Comparison of ENCODE assay signal across 28 mouse cellular contexts in genomic region chr2:164446086-164446469, GRCm38 (mm10). TPM values are rescaled to one million over a fixed set of nuclear protein-coding genes. Genes with fewer than 3 reads are reported as not detected.
DNase-seq lines count a peak whose midpoint lies in the region; ATAC-seq and TF ChIP-seq lines count a peak whose summit lies in the region.
"Had no signal": no experiment of that assay in that cellular context is flagged by ENCODE, and none has a peak within 500 bp of the region (broad histone marks: within the 10 kb centered on the region; RNA-seq: fewer than 3 reads in every experiment).

No protein-coding gene starts in this region.

- H3K9ac ChIP-seq in kidney, embryonic 16.5 days (replicated peaks; ENCODE audit: low read length) = no peak overlapping the region
- H3K9ac ChIP-seq in liver, adult 2 months (ENCODE audit: low read depth, low read length) = no peak overlapping the region
- H3K9ac ChIP-seq in liver, embryonic 12.5 days = no peak overlapping the region
- no peak overlapping the region for H3K9ac ChIP-seq in liver, postnatal 0 days (replicated peaks)
- H3K9ac ChIP-seq in liver, embryonic 11.5 days (ENCODE audit: low read depth, low read length) = no peak overlapping the region

- H3K4me2 ChIP-seq in kidney, embryonic 16.5 days (replicated peaks; ENCODE audit: low read depth, low read length) = no peak overlapping the region
- no peak overlapping the region for H3K4me2 ChIP-seq in liver, embryonic 12.5 days
- H3K4me2 ChIP-seq in liver, postnatal 0 days (ENCODE audit: low read depth, low read length) = no peak overlapping the region
- no peak overlapping the region for H3K4me2 ChIP-seq in liver, embryonic 11.5 days

- peaks cover 18% of the 10 kb centered on the region for H3K79me2 ChIP-seq in liver, adult 2 months (ENCODE audit: control insufficient read depth, insufficient read depth, low read length)

- no peaks in the 10 kb centered on the region for H3K27me3 ChIP-seq in kidney, adult 2 months (replicated peaks; ENCODE audit: control insufficient read depth, insufficient read depth, low read length)
- no peaks in the 10 kb centered on the region for H3K27me3 ChIP-seq in kidney, embryonic 16.5 days (ENCODE audit: insufficient read depth, low read length)
- no peaks in the 10 kb centered on the region for H3K27me3 ChIP-seq in liver, adult 2 months (ENCODE audit: control insufficient read depth, insufficient read depth, low read length)
- H3K27me3 ChIP-seq in liver, embryonic 12.5 days (replicated peaks) = peaks cover 46% of the 10 kb centered on the region
- H3K27me3 ChIP-seq in liver, postnatal 0 days (ENCODE audit: insufficient read depth, low read length) = 0 out of 2 replicates have a peak, but pooled peaks cover 6% of the 10 kb centered on the region
- peaks cover 27% of the 10 kb centered on the region for H3K27me3 ChIP-seq in liver, embryonic 11.5 days (replicated peaks; ENCODE audit: control insufficient read depth, insufficient read depth, low read length)
- H3K27me3 ChIP-seq: Patski had no signal

- no peak overlapping the region for H3K4me3 ChIP-seq in kidney, adult 2 months (ENCODE audit: insufficient read depth, low read depth, low read length)
- H3K4me3 ChIP-seq in kidney, embryonic 16.5 days (ENCODE audit: low read length) = no peak overlapping the region
- no peak overlapping the region for H3K4me3 ChIP-seq in liver, adult 2 months (ENCODE audit: insufficient read depth, low read depth, low read length)
- no peak overlapping the region for H3K4me3 ChIP-seq in liver, embryonic 12.5 days
- H3K4me3 ChIP-seq in liver, postnatal 0 days (ENCODE audit: low read depth, low read length) = no peak overlapping the region
- no peak overlapping the region for H3K4me3 ChIP-seq in liver, embryonic 11.5 days (ENCODE audit: low read depth, low read length)

- no peaks in the 10 kb centered on the region for H3K9me3 ChIP-seq in kidney, embryonic 16.5 days (ENCODE audit: low read length)
- H3K9me3 ChIP-seq in liver, embryonic 12.5 days (replicated peaks) = no peaks in the 10 kb centered on the region
- no peaks in the 10 kb centered on the region for H3K9me3 ChIP-seq in liver, postnatal 0 days (ENCODE audit: low read length)
- no peaks in the 10 kb centered on the region for H3K9me3 ChIP-seq in liver, embryonic 11.5 days (ENCODE audit: control insufficient read depth, low read length)
- H3K9me3 ChIP-seq: G1E had no signal

- WGBS in kidney, adult 2 months = 50% methylated on average over 3 of the region's 3 CpGs
- 75% methylated on average over 3 of the region's 3 CpGs for WGBS in kidney, embryonic 16.5 days
- WGBS in liver, adult 2 months = 20% methylated on average over 3 of the region's 3 CpGs
- 44% methylated on average over 3 of the region's 3 CpGs for WGBS in liver, embryonic 12.5 days (ENCODE audit: insufficient replicate concordance)
- 61% methylated on average over 3 of the region's 3 CpGs for WGBS in liver, postnatal 0 days (ENCODE audit: insufficient replicate concordance)
- 74% methylated on average over 3 of the region's 3 CpGs for WGBS in liver, embryonic 11.5 days

- no peak for ATAC-seq in kidney, embryonic 16.5 days (ENCODE audit: low FRiP score, low TSS enrichment)
- no peak for ATAC-seq in liver, embryonic 12.5 days
- ATAC-seq in liver, postnatal 0 days = no peak
- ATAC-seq in liver, embryonic 11.5 days (replicated peaks; ENCODE audit: low FRiP score) = no peak
- ATAC-seq: activated CD4-positive, CD25-positive, alpha-beta regulatory T cell, adult 4 months; CD4-positive, CD25-positive, alpha-beta regulatory T cell, adult 4 months; Patski had no signal

- TF ChIP-seq EP300 in liver, postnatal 0 days (IDR thresholded peaks at IDR 0.05; ENCODE audit: low read depth) = no peak

- no peak for TF ChIP-seq POLR2A in kidney, adult 2 months (IDR thresholded peaks at IDR 0.05; ENCODE audit: low read depth, low read length)
- no peak for TF ChIP-seq POLR2A in liver, adult 2 months (IDR thresholded peaks at IDR 0.05; ENCODE audit: extremely low read depth, insufficient read depth, low read length)

- no peaks in the 10 kb centered on the region for H3K36me3 ChIP-seq in kidney, adult 2 months (ENCODE audit: control insufficient read depth, insufficient read depth, low read length)
- no peaks in the 10 kb centered on the region for H3K36me3 ChIP-seq in kidney, embryonic 16.5 days (ENCODE audit: insufficient read depth, low read length)
- no peaks in the 10 kb centered on the region for H3K36me3 ChIP-seq in liver, adult 2 months (ENCODE audit: control insufficient read depth, insufficient read depth, low read length)
- no peaks in the 10 kb centered on the region for H3K36me3 ChIP-seq in liver, embryonic 12.5 days
- H3K36me3 ChIP-seq in liver, postnatal 0 days (replicated peaks; ENCODE audit: insufficient read depth, low read length) = no peaks in the 10 kb centered on the region
- H3K36me3 ChIP-seq in liver, embryonic 11.5 days (ENCODE audit: control insufficient read depth, insufficient read depth, low read length) = no peaks in the 10 kb centered on the region
- H3K36me3 ChIP-seq: G1E had no signal

- TF ChIP-seq CTCF in kidney, adult 2 months (conservative IDR thresholded peaks at IDR 0.05; ENCODE audit: insufficient read depth, insufficient read length, low read depth, low read length) = no peak
- no peak for TF ChIP-seq CTCF in liver, adult 2 months (IDR thresholded peaks at IDR 0.05; ENCODE audit: low read depth, low read length)
- no peak for TF ChIP-seq CTCF in liver, postnatal 0 days (IDR thresholded peaks at IDR 0.05; ENCODE audit: low read depth)

- H3K27ac ChIP-seq in kidney, adult 2 months (ENCODE audit: insufficient read depth, low read depth, low read length) = peak overlapping the region; percentile 34; the same call in 1 of the 2 replicates
- H3K27ac ChIP-seq in kidney, embryonic 16.5 days (ENCODE audit: low read length) = no peak overlapping the region
- peak overlapping the region; percentile 86 for H3K27ac ChIP-seq in liver, adult 2 months (replicated peaks; ENCODE audit: insufficient read depth, low read depth, low read length)
- H3K27ac ChIP-seq in liver, embryonic 12.5 days = no peak overlapping the region
- peak overlapping the region; percentile 89; the same call in 1 of the 2 replicates for H3K27ac ChIP-seq in liver, postnatal 0 days (ENCODE audit: low read depth)
- no peak overlapping the region for H3K27ac ChIP-seq in liver, embryonic 11.5 days (ENCODE audit: low read depth, low read length)

- peaks cover 8% of the 10 kb centered on the region; the same call in 1 of the 2 replicates for H3K4me1 ChIP-seq in kidney, adult 2 months (ENCODE audit: control insufficient read depth, insufficient read depth, low read length)
- peaks cover 12% of the 10 kb centered on the region for H3K4me1 ChIP-seq in kidney, embryonic 16.5 days (ENCODE audit: insufficient read depth, low read length)
- peaks cover 15% of the 10 kb centered on the region for H3K4me1 ChIP-seq in liver, adult 2 months (ENCODE audit: control insufficient read depth, insufficient read depth, low read length)
- 0 out of 2 replicates have a peak, but pooled peaks cover 2% of the 10 kb centered on the region for H3K4me1 ChIP-seq in liver, embryonic 12.5 days
- no peaks in the 10 kb centered on the region for H3K4me1 ChIP-seq in liver, postnatal 0 days (ENCODE audit: insufficient read depth)
- no peaks in the 10 kb centered on the region; the same call in 1 of the 2 replicates for H3K4me1 ChIP-seq in liver, embryonic 11.5 days (replicated peaks; ENCODE audit: control insufficient read depth, insufficient read depth, low read length)

- DNase-seq in kidney, adult 2 months = peak; percentile 61
- no peak for DNase-seq in kidney, adult 11 months
- DNase-seq in kidney, adult 9 months = peak; percentile 56
- DNase-seq in liver, adult 2 months (ENCODE audit: extremely low read depth, low read depth, low spot score) = peak; percentile 86
- no peak for DNase-seq in liver, postnatal 0 days
- DNase-seq in liver, embryonic 11.5 days (ENCODE audit: low spot score) = no peak
- DNase-seq: adrenal gland, adult 2 months; adrenal gland, adult 8-10 months; adrenal gland, postnatal 10 days; adrenal gland, postnatal 14 days; adrenal gland, postnatal 25 days; adrenal gland, postnatal 36 days; B cell, adult 2 months; cerebellum, adult 11 months; cerebellum, adult 11-12 months had no signal

RNA-seq across cellular contexts. Expression of gene Sdc4, which starts 2.4 kb away (rescaled TPM):
- polyA plus RNA-seq in kidney, adult 2 months (2012; rRNA removed) = 194 and 212 TPM in 2 replicates
- 204 and 209 TPM in 2 replicates for polyA plus RNA-seq in kidney, embryonic 16.5 days (2015; fragmentation: Nextera tagmentation; extraction: Ambion mirVana)
- 511 and 573 TPM in 2 replicates for total RNA-seq in liver, adult 2 months (2014; rRNA removed)
- 178 and 182 TPM in 2 replicates for polyA plus RNA-seq in liver, adult 2 months (2012; rRNA removed)
- 31.3 and 31.8 TPM in 2 replicates for polyA plus RNA-seq in liver, embryonic 12.5 days (2016; fragmentation: Nextera tagmentation; extraction: Ambion mirVana)
- polyA plus RNA-seq in liver, postnatal 0 days (2015; fragmentation: Nextera tagmentation; extraction: Ambion mirVana) = 194 and 208 TPM in 2 replicates
- 38.9 and 39.2 TPM in 2 replicates for polyA plus RNA-seq in liver, embryonic 11.5 days (2014; fragmentation: Nextera tagmentation; extraction: Ambion mirVana)
- total RNA-seq: MEL had no signal
- polyA plus RNA-seq: G1E had no signal

RNA-seq across cellular contexts. Expression of gene Sys1, which starts 10.7 kb away (rescaled TPM):
- polyA plus RNA-seq in kidney, adult 2 months (2012; rRNA removed) = 94.5 and 122 TPM in 2 replicates
- polyA plus RNA-seq in kidney, embryonic 16.5 days (2015; fragmentation: Nextera tagmentation; extraction: Ambion mirVana) = 65.9 and 67.0 TPM in 2 replicates
- 33.7 and 40.9 TPM in 2 replicates for total RNA-seq in liver, adult 2 months (2014; rRNA removed)
- 145 and 157 TPM in 2 replicates for polyA plus RNA-seq in liver, adult 2 months (2012; rRNA removed)
- polyA plus RNA-seq in liver, embryonic 12.5 days (2016; fragmentation: Nextera tagmentation; extraction: Ambion mirVana) = 36.1 and 37.9 TPM in 2 replicates
- polyA plus RNA-seq in liver, postnatal 0 days (2015; fragmentation: Nextera tagmentation; extraction: Ambion mirVana) = 43.5 and 46.2 TPM in 2 replicates
- 49.1 and 52.8 TPM in 2 replicates for polyA plus RNA-seq in liver, embryonic 11.5 days (2014; fragmentation: Nextera tagmentation; extraction: Ambion mirVana)

RNA-seq across cellular contexts. Expression of gene Gm20458, which starts 14.7 kb away (rescaled TPM):
- 22.1 and 23.4 TPM in 2 replicates for polyA plus RNA-seq in kidney, adult 2 months (2012; rRNA removed)
- 8.1 and 14.0 TPM in 2 replicates for polyA plus RNA-seq in kidney, embryonic 16.5 days (2015; fragmentation: Nextera tagmentation; extraction: Ambion mirVana)
- total RNA-seq in liver, adult 2 months (2014; rRNA removed) = 0.46 TPM in 1 of 2 replicates, not detected in the other
- 11.7 and 14.2 TPM in 2 replicates for polyA plus RNA-seq in liver, adult 2 months (2012; rRNA removed)
- polyA plus RNA-seq in liver, embryonic 12.5 days (2016; fragmentation: Nextera tagmentation; extraction: Ambion mirVana) = 4.7 and 5.2 TPM in 2 replicates
- 5.8 and 6.1 TPM in 2 replicates for polyA plus RNA-seq in liver, postnatal 0 days (2015; fragmentation: Nextera tagmentation; extraction: Ambion mirVana)
- polyA plus RNA-seq in liver, embryonic 11.5 days (2014; fragmentation: Nextera tagmentation; extraction: Ambion mirVana) = 4.4 and 7.4 TPM in 2 replicates
- total RNA-seq: ES-E14 had no signal
- polyA plus RNA-seq: CD4-positive, CD25-positive, alpha-beta regulatory T cell, adult 4 months had no signal

RNA-seq across cellular contexts. Expression of gene Trp53tg5, which starts 27.4 kb away (rescaled TPM):
- polyA plus RNA-seq in kidney, adult 2 months (2012; rRNA removed) = 0.10 TPM in 1 of 2 replicates, not detected in the other
- not detected in 2 replicates for polyA plus RNA-seq in kidney, embryonic 16.5 days (2015; fragmentation: Nextera tagmentation; extraction: Ambion mirVana)
- not detected in 2 replicates for total RNA-seq in liver, adult 2 months (2014; rRNA removed)
- polyA plus RNA-seq in liver, adult 2 months (2012; rRNA removed) = not detected in 2 replicates
- polyA plus RNA-seq in liver, embryonic 12.5 days (2016; fragmentation: Nextera tagmentation; extraction: Ambion mirVana) = not detected in 2 replicates
- polyA plus RNA-seq in liver, postnatal 0 days (2015; fragmentation: Nextera tagmentation; extraction: Ambion mirVana) = not detected in 2 replicates
- not detected in 2 replicates for polyA plus RNA-seq in liver, embryonic 11.5 days (2014; fragmentation: Nextera tagmentation; extraction: Ambion mirVana)
- total RNA-seq: adrenal gland, adult 18-20 months; adrenal gland, adult 2 months; adrenal gland, adult 8-10 months; adrenal gland, postnatal 10 days; adrenal gland, postnatal 14 days; adrenal gland, postnatal 25 days; adrenal gland, postnatal 36 days; adrenal gland, postnatal 4 days; CH12.LX; G1E; MEL had no signal
- polyA plus RNA-seq: adrenal gland, adult 2 months; brain, embryonic 14.5 days; C2C12; CD4-positive, CD25-positive, alpha-beta regulatory T cell, adult 4 months; G1E had no signal

RNA-seq across cellular contexts. Expression of gene Dbndd2, which starts 39.8 kb away (rescaled TPM):
- polyA plus RNA-seq in kidney, adult 2 months (2012; rRNA removed) = 36.8 and 43.6 TPM in 2 replicates
- polyA plus RNA-seq in kidney, embryonic 16.5 days (2015; fragmentation: Nextera tagmentation; extraction: Ambion mirVana) = 12.6 and 18.2 TPM in 2 replicates
- 8.1 and 10.1 TPM in 2 replicates for total RNA-seq in liver, adult 2 months (2014; rRNA removed)
- polyA plus RNA-seq in liver, adult 2 months (2012; rRNA removed) = 7.6 and 9.5 TPM in 2 replicates
- 0.94 and 1.7 TPM in 2 replicates for polyA plus RNA-seq in liver, embryonic 12.5 days (2016; fragmentation: Nextera tagmentation; extraction: Ambion mirVana)
- 2.7 TPM in 2 replicates for polyA plus RNA-seq in liver, postnatal 0 days (2015; fragmentation: Nextera tagmentation; extraction: Ambion mirVana)
- 2.1 TPM in 2 replicates for polyA plus RNA-seq in liver, embryonic 11.5 days (2014; fragmentation: Nextera tagmentation; extraction: Ambion mirVana)

Comparison
In these comparisons a context has a peak if more than half of its experiments do, and no peak if none do; other contexts are left out.
1. DNase-seq: peak in kidney, adult 2 months (single experiment), kidney, adult 9 months (single experiment) and liver, adult 2 months (single experiment); none in kidney, adult 11 months (single experiment), liver, postnatal 0 days (single experiment) and liver, embryonic 11.5 days (single experiment).
2. H3K27ac ChIP-seq: peak in kidney, adult 2 months (single experiment), liver, adult 2 months (single experiment) and liver, postnatal 0 days (single experiment); none in kidney, embryonic 16.5 days (single experiment), liver, embryonic 12.5 days (single experiment) and liver, embryonic 11.5 days (single experiment).